In genomic region chr5:122068563-122068962, GRCm38 (mm10) we compare ENCODE assay signal across 22 mouse cellular contexts. TPM values are rescaled to one million over a fixed set of nuclear protein-coding genes. Genes with fewer than 3 reads are reported as not detected.
"Had no signal": no experiment of that assay in that cellular context is flagged by ENCODE, and none has a peak within 500 bp of the region (broad histone marks: within the 10 kb centered on the region; RNA-seq: fewer than 3 reads in every experiment).

No protein-coding gene starts in this region.

- H3K4me1 ChIP-seq: liver, embryonic 15.5 days; midbrain, embryonic 10.5 days; neural tube, embryonic 15.5 days had no signal

- H3K36me3 ChIP-seq: limb, embryonic 10.5 days; liver, embryonic 15.5 days; midbrain, embryonic 10.5 days; neural tube, embryonic 15.5 days had no signal

- H3K27ac ChIP-seq: layer of hippocampus, adult 2 months; limb, embryonic 10.5 days; liver, embryonic 15.5 days; midbrain, embryonic 10.5 days; neural tube, embryonic 15.5 days; stomach, postnatal 0 days had no signal

- H3K4me2 ChIP-seq: liver, embryonic 11.5 days; liver, embryonic 15.5 days; neural tube, embryonic 15.5 days had no signal

- DNase-seq: kidney, postnatal 10 days; kidney, postnatal 4 days; lung, adult 2 months; lung, postnatal 36 days; midbrain, embryonic 14.5 days; right cerebral cortex, adult 18-20 months; right cerebral cortex, postnatal 25 days; thymus, adult 2 months; thymus, postnatal 25 days had no signal

- H3K9me3 ChIP-seq: limb, embryonic 10.5 days; liver, embryonic 15.5 days; midbrain, embryonic 10.5 days; neural tube, embryonic 15.5 days had no signal

- H3K9ac ChIP-seq: liver, embryonic 15.5 days; neural tube, embryonic 15.5 days had no signal

- H3K27me3 ChIP-seq: liver, embryonic 15.5 days; neural tube, embryonic 15.5 days had no signal

- H3K4me3 ChIP-seq: layer of hippocampus, adult 2 months; limb, embryonic 10.5 days; liver, embryonic 15.5 days; midbrain, embryonic 10.5 days; myocyte; neural tube, embryonic 15.5 days had no signal

- ATAC-seq: lung, postnatal 0 days had no signal

RNA-seq across cellular contexts. Expression of gene Myl2, which starts 32.2 kb away (rescaled TPM):
- total RNA-seq: layer of hippocampus, postnatal 10 days; megakaryocyte progenitor cell, adult 5-6 weeks had no signal
- polyA plus RNA-seq: small intestine, adult 2 months; urinary bladder, adult 2 months had no signal
